Mouse (Mus musculus): Measurements from ENCODE around the gene Nrxn2.

Nrxn2 gene

DNA sequence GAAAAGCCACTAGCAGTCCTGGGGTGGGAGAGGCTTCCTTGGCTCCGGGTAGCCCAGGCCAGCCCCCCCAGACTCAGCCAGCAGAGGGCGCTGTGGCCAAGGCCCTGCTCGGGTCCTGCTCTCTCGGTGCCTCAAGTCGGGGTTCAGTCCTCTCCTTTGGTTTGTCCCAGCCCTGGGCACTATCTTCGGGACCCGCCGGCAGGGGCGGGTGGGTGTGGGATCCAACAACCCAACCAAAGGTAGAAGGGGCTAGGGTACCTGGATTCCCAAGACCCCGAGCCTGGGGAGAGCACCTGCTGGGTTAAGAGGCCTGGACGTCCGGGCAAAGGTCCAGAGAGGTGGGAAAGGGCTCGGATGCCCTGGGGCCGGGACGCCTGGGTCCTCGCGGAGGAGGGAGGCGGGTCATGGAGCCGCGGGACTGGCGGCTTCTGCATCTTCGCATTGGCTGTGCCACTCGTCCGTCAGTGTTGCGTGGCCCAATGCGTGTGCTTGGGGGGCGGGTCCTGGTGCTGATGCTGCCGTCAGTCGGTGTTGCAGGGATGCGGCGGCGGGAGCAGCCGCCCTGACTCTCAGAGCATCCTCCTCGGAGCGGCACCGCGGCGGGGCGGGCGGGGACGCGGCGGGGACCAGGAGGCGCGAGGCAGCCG, at the start of gene Nrxn2:
Gene Nrxn2, plus strand, starts transcription at position 499 of the 647 bp plus-strand sequence.
- in situ Hi-C loops (cut with MboI, MseI): no loop called here

DNA sequence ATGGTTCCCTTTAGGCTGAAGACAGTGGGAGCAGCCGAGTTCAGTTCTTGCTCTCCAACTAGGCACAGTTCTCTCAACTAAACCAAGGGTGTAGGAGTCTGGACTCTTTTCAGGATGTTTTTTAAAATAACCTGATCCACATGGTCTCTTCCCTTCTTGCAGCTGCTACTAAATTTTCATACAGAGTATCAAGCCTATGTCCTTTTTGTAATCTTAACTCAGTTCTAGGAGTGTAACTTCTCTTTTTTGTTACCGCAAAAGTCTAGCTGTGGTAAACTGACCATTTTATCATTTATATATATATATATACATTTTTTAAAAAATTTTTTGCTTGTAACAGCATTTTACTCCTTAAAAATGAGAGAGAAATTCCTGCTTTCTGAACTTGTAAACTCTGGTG, 48.4 kb upstream of the Nrxn2 start:
- in situ Hi-C loops (cut with MboI, MseI): no loop called here

DNA sequence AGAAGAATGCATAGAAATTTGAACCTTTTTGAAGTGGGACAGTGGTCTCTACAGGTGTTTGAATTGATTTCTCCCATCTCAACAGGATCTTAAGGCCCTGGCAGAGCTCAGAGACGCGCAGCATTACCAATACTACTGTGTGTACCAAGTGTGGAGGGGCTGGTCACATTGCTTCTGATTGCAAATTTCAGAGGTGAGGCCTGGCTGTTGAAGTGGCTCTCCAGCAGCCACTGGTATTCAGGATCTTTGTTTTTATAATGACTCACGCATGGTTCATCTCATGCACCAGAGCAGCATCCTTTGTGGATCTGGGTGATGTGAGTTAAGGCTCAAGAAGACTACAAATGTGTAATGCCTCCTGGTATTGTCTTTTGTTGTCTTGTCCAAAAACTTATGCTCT, 46.1 kb upstream of the Nrxn2 start:
- in situ Hi-C loops (cut with MboI, MseI): no loop called here

DNA sequence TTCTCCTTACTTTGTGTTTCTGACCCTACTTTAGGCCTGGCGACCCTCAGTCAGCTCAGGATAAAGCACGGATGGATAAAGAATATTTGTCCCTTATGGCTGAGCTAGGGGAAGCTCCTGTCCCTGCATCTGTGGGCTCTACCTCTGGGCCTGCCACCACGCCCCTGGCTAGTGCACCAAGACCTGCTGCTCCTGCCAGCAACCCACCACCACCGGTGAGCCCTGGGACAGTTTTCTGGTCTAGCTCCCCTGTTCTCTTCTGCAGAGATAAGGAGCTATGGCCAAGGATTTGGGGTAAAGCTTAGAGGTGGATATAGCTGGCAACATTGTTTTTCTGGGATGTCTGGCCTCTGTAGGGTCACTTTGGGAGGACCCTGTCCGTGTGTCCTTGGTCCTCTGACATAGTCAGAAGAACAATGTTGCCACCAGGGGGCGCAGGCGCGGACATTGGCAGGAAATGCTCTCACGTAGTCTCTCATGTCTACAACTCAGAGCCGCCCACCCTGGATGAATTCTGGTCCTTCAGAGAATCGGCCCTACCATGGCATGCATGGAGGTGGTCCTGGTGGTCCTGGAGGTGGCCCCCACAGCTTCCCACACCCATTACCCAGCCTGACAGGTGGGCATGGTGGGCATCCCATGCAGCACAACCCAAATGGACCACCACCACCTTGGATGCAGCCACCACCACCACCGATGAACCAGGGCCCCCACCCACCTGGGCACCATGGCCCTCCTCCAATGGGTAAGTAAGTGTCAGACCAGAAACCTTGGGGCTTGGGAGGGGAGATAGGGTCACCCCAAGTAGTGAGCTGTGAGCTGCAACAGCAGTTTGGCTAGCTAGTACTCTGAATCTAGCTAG, 44.8 kb upstream of the Nrxn2 start:
- in situ Hi-C loops (cut with MboI, MseI): no loop called here

DNA sequence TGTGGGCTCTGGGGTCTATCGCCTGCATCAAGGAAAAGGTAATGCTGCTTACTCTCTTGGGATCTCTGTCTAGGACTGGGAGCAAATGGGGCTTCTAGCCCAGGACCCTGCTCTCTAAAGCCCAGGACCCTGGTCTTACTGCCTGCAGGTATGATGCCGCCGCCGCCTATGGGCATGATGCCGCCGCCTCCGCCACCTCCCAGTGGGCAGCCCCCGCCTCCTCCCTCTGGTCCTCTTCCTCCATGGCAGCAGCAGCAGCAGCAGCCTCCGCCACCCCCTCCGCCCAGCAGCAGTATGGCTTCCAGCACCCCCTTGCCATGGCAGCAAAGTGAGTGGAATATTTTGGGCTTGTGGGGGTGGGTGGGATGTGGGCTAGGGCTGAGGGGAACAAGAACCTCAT, 44.0 kb upstream of the Nrxn2 start:
- in situ Hi-C loops (cut with MboI, MseI): no loop called here

DNA sequence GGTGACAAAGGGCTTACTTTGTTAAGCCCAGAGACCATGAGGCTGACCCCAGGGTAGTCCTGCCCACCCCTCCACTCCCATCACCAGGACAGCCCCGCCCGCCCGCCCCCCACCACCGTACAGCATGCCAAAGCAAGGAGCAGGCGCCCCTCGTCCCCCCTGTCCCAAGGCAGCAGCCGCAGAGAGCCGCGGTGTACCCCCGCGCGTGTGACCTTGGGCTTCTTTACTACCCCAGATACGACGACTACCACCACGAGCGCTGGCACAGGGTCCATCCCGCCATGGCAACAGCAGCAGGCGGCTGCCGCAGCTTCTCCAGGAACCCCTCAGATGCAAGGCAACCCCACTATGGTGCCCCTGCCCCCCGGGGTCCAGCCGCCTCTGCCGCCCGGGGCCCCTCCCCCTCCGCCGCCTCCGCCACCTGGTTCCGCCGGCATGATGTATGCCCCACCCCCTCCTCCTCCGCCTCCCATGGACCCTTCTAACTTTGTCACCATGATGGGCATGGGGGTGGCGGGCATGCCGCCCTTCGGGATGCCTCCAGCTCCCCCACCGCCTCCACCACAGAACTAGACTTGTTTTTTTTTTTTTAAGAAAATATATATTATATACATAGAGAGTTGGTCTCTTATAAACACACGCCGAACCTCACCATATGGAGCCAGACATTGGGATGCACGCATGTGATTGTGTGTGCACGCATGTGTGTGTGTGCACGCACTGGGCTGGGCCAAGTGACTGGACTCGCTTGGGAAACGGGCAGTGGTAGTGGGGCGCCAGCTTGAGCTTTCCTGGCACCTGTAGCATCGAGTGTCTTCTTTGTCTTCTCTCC, 42.9 kb upstream of the Nrxn2 start:
- in situ Hi-C loops (cut with MboI, MseI): no loop called here

DNA sequence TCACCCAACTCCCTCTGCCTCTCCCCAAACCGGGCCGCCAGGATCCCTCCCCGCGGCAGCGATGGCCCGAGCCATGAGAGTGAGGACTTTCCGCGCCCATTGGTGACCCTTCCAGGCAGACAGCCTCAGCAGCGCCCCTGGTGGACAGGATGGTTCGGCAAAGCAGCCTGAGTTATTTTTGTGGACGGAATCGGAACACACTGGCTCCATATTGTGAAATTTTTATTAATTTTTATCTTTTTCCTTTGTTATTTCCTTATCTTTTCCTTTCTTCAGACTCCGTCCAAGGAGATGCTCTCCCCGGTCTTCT, 42.3 kb upstream of the Nrxn2 start:
- in situ Hi-C loops (cut with MboI, MseI): no loop called here

DNA sequence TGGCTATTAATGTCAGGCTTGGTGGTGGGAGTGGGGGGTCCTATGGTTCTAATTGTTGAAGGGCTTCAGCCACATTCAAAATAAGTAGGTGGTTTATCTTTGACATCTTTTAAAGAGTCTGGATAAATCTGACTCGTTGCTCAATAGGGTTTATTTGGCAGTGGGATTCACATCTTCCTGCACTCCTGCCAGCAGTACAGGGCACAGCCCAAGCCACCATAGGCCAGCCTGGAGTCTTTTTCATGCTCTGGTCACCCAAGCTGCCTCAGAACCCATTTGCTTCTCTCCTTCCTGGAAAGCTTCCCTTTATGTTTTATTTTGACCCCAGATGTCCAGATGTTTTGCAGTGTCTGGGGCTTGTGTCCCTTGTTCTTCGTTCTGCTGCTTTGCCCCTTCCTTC, 41.9 kb upstream of the Nrxn2 start:
- in situ Hi-C loops (cut with MboI, MseI): no loop called here

DNA sequence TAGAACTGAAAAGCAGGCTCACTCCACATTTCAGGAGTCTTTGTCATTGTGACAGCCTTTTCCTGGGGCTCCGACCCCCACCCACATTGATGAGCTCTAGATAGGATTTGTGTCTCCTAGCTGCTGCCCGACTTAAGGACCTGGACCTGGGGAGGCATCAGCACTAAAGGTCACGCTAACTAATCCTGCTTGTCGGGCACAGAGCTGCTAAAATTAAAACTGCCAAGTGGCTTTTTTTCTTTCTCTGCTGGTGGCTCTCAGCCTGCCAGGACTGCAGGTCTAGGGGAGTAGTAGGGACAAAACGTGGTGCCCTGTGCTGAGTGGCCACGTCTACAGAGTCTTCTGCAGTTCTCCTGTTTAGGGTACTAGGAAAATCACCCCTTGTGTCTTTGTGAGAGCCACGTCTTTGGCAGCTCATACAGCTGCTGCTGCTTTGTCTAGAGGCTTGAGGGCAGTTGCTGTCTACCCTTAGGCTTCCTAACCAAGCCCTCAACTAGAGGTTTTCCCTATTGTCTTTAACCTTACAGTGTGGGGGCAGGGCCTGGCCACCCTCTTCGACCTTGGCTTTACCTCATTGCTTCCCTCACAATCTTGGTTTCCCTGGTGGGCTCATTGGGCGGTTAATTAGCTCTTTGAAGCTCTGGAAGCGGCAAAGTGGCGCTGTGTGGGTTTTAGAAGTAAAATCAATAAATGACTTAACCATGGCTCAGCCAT, 41.0 kb upstream of the Nrxn2 start:
- in situ Hi-C loops (cut with MboI, MseI): no loop called here

DNA sequence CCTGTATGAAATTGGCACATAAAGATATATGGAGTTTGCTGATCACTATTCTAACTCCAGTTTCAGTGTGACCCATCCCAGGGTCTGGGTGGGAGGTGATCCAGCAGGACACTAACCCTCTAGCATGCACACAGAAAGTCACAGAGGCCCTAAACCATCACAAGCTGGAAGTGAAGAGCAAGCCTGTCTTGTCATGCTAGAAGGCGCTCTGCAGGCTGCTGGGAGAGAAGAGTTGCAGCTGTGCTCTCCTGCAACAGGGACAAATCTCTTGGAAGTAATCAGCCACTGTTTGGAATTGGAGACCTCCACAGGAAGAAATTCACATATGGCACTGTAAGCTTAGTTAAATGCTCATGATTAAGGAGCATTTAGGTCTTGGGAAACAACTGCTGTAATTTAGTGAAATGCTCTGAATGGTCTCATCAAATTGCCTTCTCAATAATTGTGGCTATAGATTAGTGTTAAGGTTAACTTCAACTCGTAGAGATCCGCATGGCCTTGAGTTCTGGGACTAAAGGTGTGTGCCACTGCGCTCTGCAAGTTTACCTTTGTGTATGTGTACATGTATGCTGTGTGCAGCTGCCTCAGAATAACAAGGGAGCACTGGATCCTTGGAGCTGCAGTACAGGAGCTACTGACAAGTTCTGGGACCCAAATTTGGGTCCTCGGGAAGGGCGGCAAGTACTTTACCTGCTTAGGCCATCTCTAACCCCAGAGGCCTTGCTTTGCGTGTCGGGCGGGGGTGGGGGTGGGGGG, 37.9 kb upstream of the Nrxn2 start:
- in situ Hi-C loops (cut with MboI, MseI): no loop called here

DNA sequence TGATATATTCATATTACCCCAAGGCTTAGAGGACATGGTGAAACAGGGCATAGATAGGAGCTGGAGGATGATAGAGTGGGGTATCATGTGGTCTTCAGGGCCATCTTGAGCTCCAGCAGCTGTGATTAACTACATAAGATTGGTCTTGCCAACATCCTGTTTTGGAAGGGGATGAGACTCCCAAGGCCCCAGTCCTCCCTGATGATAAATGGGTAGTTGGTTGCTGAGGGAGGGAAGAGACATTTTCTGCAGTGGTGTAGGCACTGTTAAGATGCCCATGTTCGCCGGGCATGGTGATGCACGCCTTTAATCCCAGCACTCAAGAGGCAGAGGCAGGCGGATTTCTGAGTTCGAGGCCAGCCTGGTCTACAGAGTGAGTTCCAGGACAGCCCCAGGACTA, 37.3 kb upstream of the Nrxn2 start:
- in situ Hi-C loops (cut with MboI, MseI): no loop called here

DNA sequence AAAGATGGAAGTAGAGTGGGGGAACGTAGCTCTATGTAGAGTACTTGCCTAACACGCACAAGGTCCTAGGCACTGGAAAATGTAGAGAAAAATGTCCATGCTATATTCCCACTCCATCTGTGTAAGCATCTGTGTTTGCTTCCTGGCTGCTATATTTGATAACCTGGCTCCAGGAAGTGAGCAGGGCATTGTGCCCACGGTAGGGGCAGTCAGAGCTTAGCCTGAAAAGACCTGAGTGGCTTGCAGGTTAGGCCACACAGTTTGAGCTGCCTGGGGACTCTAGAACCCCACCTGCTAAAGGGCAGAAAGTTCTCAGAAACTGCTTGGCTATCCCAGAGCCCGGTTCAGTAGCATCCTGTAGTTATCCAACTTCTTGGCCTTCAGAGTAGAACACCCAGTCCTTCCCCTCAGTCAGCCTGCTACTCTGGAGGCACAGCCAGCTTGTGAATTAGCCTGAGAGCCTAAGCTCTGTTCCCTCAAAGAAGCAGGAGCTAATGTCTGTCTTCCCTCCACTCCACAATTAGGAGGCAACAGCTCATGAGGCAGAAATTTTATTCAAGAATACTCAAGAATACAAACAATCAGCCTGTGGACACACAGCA, 36.1 kb upstream of the Nrxn2 start:
- in situ Hi-C loops (cut with MboI, MseI): no loop called here

DNA sequence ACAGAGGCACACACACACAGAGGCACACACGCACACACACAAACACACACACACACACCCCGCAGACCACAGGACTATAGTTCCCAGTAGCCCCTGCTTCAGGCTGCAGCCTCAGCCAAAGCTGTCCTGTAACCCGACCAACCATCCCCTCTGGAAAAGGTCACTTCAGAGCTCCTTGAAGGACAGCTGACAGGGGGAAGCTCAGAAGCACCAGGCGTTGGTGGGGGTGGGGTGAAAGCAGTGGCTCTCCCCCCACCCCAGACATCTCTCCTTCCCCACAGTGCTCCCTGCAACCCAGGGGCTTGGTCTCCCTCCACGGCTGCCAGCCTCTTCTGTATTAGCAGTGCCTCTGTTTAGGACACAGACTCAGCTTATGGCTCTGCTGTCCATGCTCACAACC, 35.1 kb upstream of the Nrxn2 start:
- in situ Hi-C loops (cut with MboI, MseI): no loop called here

DNA sequence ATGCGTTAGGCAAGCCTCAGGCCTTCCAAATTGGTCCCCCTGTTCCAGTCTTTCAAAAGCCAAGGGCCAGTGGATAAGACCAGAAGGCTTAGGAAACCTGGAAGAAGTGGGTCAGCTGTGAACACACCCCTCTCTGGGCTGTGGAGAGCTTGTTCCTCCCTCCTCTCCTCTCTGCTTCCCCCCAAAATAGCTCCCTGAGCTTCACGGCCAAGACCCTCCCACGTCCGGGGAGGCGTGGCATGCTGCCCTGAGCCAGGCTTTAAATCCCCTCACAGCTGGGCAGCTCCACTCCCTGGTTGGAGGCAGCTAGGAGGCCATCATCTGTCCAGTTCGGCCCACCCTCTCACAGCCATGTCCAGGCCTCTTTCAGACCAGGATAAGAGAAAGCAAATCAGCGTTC, 34.4 kb upstream of the Nrxn2 start, which contains the start of gene Pygm:
Gene Pygm, plus strand, starts transcription at position 272 of the 400 bp plus-strand sequence.
- in situ Hi-C loops (cut with MboI, MseI): no loop called here

DNA sequence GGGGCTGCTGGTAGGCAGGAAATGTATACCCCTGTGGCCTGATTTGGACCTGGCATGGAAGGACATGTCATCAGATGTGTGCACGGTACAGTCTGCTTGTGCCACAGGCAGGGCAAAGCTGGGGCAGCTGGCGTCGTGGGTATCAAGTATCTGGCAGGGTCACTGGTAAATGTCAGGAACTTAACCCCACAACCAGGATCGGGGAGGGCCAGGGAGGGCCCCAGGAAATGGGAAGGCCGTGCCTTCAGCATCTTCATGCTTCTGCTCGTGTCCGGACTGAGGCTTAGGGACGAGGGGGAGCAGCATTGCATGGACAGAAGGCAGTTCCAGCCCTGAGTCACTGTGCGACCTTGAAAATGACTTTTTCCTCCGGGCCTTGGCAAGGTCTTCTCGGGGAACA, 33.6 kb upstream of the Nrxn2 start:
- in situ Hi-C loops (cut with MboI, MseI): no loop called here

DNA sequence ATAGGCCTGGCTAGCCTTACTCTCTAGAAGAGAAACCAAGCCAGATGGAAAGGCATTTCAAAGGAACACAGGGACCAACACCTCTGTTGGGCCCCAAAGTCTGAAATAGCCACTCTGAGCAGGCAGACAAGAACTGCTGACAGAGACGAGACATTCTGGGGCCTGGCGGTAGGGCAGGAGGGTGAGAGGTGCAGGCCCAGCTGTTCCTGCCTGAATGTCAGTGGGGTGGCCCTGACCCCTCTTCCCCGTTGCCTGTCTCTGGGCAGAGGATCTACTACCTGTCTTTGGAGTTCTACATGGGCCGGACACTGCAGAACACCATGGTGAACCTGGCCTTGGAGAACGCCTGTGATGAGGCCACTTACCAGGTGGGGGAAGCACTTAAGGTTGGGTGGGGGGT, 33.1 kb upstream of the Nrxn2 start:
- in situ Hi-C loops (cut with MboI, MseI): no loop called here

DNA sequence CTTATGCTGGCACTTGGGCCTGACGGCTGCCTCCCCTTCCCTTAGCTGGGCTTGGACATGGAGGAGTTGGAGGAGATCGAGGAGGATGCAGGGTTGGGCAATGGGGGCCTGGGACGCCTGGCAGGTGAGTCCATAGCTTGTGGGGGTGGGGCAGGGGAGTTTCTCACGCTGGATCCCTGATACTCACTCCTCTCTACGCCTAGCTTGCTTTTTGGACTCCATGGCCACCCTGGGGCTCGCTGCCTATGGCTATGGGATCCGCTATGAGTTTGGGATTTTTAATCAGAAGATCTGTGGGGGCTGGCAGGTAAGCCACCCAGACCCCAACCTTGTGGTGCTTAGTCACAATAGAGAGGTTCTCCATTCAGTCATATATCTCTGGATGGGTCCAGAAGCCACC, 32.7 kb upstream of the Nrxn2 start:
- in situ Hi-C loops (cut with MboI, MseI): no loop called here

DNA sequence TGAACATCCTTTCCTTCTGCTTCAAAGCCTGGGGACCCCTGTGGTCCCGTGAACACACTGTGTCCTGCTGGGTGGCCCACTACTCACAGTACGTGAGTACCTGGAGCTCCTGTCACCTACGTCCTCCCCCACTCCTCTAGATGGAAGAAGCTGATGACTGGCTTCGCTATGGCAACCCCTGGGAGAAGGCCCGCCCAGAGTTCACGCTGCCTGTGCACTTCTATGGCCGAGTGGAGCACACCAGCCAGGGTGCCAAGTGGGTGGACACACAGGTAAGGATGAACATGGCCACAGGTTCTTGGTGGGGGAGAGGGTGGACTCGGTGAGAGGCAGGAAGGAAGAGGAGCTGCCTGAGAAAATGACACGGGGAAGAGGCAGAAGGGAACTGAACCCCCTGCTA, 32.3 kb upstream of the Nrxn2 start:
- in situ Hi-C loops (cut with MboI, MseI): no loop called here

DNA sequence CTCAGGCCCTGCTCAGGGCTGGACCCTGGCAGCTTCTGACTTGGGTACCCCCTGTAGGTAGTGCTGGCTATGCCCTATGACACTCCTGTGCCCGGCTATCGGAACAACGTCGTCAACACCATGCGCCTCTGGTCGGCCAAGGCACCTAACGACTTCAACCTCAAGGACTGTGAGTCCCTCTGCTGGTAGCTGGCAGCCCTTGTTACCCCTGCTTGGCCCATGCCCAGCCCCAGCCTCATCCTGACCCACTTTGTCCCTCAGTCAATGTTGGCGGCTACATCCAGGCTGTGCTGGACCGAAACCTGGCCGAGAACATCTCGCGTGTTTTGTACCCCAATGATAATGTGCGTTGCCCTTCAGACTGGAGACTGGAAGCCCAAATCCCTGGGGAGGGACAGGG, 30.5 kb upstream of the Nrxn2 start:
- in situ Hi-C loops (cut with MboI, MseI): no loop called here

DNA sequence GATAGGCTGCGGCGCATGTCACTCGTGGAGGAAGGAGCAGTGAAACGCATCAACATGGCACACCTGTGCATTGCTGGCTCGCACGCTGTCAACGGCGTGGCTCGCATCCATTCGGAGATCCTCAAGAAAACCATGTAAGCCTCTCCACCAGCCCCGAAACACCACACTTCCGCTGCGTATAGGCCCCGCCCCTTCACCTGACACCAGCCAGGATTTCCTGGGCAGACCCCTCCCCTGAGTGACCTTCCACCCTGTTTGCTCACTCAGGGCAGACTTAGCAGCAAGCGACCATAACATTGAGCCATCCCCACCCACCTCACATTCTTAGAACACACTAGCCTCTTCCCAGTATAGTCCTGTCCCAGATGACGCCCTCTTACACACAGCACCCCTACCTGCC, 28.7 kb upstream of the Nrxn2 start:
- in situ Hi-C loops (cut with MboI, MseI): no loop called here

DNA sequence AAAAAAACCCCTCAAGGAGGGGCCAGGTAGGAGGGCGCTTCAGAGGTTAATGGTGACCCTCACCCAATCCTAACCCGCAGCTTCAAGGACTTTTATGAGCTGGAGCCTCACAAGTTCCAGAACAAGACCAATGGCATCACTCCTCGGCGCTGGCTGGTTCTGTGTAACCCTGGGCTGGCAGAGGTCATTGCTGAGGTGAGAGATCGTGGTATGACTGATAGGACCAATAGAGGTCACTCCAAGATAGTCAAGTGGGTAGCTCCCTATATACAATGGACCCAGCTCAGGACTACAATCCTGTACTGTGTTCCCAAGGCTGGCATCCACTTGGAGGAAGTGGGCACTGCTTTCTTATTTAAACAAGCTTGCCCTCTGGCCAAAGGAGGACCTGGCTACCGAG, 28.3 kb upstream of the Nrxn2 start:
- in situ Hi-C loops (cut with MboI, MseI): no loop called here
